Mouse (Mus musculus): ENCODE data around the gene Acvr2b. TPM values are rescaled to one million over a fixed set of nuclear protein-coding genes. Genes with fewer than 3 reads are reported as not detected.

Acvr2b gene
- polyA plus RNA-seq, 1 experiment, result 0.83 TPM

DNA sequence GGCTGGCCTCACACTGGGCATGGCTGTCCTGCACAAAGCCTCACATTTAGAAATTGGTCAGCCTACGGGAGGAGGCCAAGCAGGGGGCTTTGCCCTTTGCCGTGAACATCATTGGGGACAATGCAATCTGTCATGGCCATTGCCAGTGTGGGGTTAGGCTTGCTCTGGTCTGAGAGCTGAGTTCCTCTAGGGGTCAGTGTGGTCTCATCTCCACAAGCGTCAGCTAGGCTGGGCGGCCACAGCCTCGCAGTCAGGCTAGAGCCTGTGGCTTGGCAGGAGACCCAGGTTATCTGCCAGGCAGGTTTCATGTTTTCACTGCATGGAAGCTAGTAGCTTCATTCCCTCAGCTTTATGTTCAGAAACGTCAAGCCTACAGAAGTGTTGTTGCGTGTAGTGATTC is 63.7 kb downstream of the Acvr2b start:
- no peak overlapping the region for H3ac ChIP-seq (ENCODE audit: control insufficient read depth, insufficient read length, low read depth)
- H3K79me3 ChIP-seq (ENCODE audit: low read depth), result no peaks in the 10 kb centered on the region
- no peak overlapping the region for H3K4me3 ChIP-seq (ENCODE audit: insufficient read depth, poor library complexity, severe bottlenecking)
- no peaks in the 10 kb centered on the region for H3K79me2 ChIP-seq (ENCODE audit: control insufficient read depth, insufficient read depth)
- peaks cover 24% of the 10 kb centered on the region for H3K36me3 ChIP-seq (ENCODE audit: control insufficient read depth, insufficient read depth)
- TF ChIP-seq FOSL1 (IDR thresholded peaks at IDR 0.05; ENCODE audit: insufficient read depth, low read length, poor library complexity, severe bottlenecking) (no peak), CEBPB (IDR thresholded peaks at IDR 0.05; ENCODE audit: low read depth) (no peak), MYOD1 (IDR thresholded peaks at IDR 0.05; ENCODE audit: control insufficient read depth, insufficient read length, low read depth) (no peak), CTCF (IDR thresholded peaks at IDR 0.05; ENCODE audit: control insufficient read depth, insufficient read depth, insufficient read length) (peak; percentile 77), MYOG (IDR thresholded peaks at IDR 0.05; ENCODE audit: control insufficient read depth, extremely low read depth, insufficient read length) (no peak), USF1 (IDR thresholded peaks at IDR 0.05; ENCODE audit: low read depth) (no peak), MAX (IDR thresholded peaks at IDR 0.05) (no peak)
- H3K27me3 ChIP-seq (ENCODE audit: control insufficient read depth, insufficient read depth, insufficient read length), result no peaks in the 10 kb centered on the region

DNA sequence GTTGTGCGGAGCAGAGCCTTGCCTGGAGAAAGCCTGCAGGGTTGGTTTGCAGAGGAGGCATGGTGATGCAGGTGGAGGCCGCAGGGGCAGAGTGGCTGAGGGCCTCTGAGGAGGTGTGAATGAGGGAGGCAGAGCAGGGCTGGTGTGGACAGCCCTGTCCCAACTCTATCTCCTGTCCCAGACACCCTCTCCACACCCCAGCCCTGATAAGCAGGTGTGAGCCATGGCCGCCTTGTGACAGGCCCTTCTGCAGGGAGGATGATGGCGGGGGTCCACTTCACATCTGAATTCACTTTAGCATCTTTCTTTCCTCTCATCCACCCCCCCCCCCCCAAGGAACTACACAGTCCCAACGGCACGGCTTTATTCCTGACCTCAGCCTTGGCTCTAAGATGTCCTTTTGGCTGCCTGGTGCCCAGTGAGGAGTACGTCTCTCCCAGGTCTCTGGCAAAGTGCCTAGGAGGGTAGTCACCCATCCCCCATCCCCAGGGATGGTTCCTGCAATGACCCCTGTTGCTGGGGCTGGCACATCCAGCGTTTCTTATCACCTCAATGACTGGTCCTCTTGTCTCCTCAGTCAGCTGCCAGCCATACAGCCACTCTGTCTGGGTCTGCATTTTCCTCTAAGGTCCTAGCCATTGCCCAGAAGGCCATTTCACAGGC is 67.9 kb downstream of the Acvr2b start:
- Histone ChIP-seq H3ac (ENCODE audit: control insufficient read depth, insufficient read length, low read depth) (no peak overlapping the region), H3K79me3 (ENCODE audit: low read depth) (no peaks in the 10 kb centered on the region), H3K27me3 (ENCODE audit: control insufficient read depth, insufficient read depth, insufficient read length) (no peaks in the 10 kb centered on the region), H3K79me2 (ENCODE audit: control insufficient read depth, insufficient read depth) (no peaks in the 10 kb centered on the region), H3K4me3 (ENCODE audit: insufficient read depth, poor library complexity, severe bottlenecking) (no peak overlapping the region), H3K36me3 (ENCODE audit: control insufficient read depth, insufficient read depth) (peaks cover 4% of the 10 kb centered on the region)
- TF ChIP-seq USF1 (IDR thresholded peaks at IDR 0.05; ENCODE audit: low read depth) (no peak), MAX (IDR thresholded peaks at IDR 0.05) (no peak), CEBPB (IDR thresholded peaks at IDR 0.05; ENCODE audit: low read depth) (no peak), MYOG (IDR thresholded peaks at IDR 0.05; ENCODE audit: control insufficient read depth, extremely low read depth, insufficient read length) (no peak), MYOD1 (IDR thresholded peaks at IDR 0.05; ENCODE audit: control insufficient read depth, insufficient read length, low read depth) (no peak), FOSL1 (IDR thresholded peaks at IDR 0.05; ENCODE audit: insufficient read depth, low read length, poor library complexity, severe bottlenecking) (no peak), CTCF (IDR thresholded peaks at IDR 0.05; ENCODE audit: control insufficient read depth, insufficient read depth, insufficient read length) (no peak)

- Histone ChIP-seq H3K79me2 (ENCODE audit: control insufficient read depth, insufficient read depth) (no peaks in the 10 kb centered on the region), H3K36me3 (ENCODE audit: control insufficient read depth, insufficient read depth) (no peaks in the 10 kb centered on the region), H3K4me3 (ENCODE audit: insufficient read depth, poor library complexity, severe bottlenecking) (no peak overlapping the region), H3ac (ENCODE audit: control insufficient read depth, insufficient read length, low read depth) (no peak overlapping the region), H3K79me3 (ENCODE audit: low read depth) (no peaks in the 10 kb centered on the region), H3K27me3 (ENCODE audit: control insufficient read depth, insufficient read depth, insufficient read length) (no peaks in the 10 kb centered on the region)
- TF ChIP-seq MYOG (IDR thresholded peaks at IDR 0.05; ENCODE audit: control insufficient read depth, extremely low read depth, insufficient read length), result no peak
- no peak for TF ChIP-seq CEBPB (IDR thresholded peaks at IDR 0.05; ENCODE audit: low read depth)
- no peak for TF ChIP-seq CTCF (IDR thresholded peaks at IDR 0.05; ENCODE audit: control insufficient read depth, insufficient read depth, insufficient read length)
- TF ChIP-seq FOSL1 (IDR thresholded peaks at IDR 0.05; ENCODE audit: insufficient read depth, low read length, poor library complexity, severe bottlenecking), result no peak
- no peak for TF ChIP-seq MAX (IDR thresholded peaks at IDR 0.05)
- TF ChIP-seq USF1 (IDR thresholded peaks at IDR 0.05; ENCODE audit: low read depth), result no peak
- TF ChIP-seq MYOD1 (IDR thresholded peaks at IDR 0.05; ENCODE audit: control insufficient read depth, insufficient read length, low read depth), result no peak
Observed at GRCm38 (mm10) chr9:119472412-119472918, 70.5 kb downstream of the Acvr2b start.

DNA sequence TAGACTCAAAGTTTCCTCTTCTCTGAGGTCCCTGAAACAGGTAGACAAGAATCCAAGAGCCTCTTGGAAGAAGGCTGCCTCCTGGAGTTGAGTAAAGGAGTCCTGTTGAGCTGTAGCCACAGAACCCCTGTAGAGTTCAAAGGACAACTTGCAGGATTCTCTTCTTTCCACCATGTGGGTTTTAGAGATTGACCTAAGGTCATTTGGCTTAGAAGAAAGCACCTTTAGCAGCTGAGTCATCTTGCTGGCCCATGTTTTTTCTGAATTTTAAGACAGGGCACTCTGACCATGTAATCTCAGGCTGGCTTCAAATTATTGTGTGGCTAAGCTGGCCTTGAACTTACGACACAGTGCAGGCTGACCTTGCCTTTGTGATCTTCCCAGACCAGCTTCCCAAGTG is 71.1 kb downstream of the Acvr2b start:
- TF ChIP-seq CEBPB (IDR thresholded peaks at IDR 0.05; ENCODE audit: low read depth) (no peak), MYOD1 (IDR thresholded peaks at IDR 0.05; ENCODE audit: control insufficient read depth, insufficient read length, low read depth) (no peak), FOSL1 (IDR thresholded peaks at IDR 0.05; ENCODE audit: insufficient read depth, low read length, poor library complexity, severe bottlenecking) (no peak), USF1 (IDR thresholded peaks at IDR 0.05; ENCODE audit: low read depth) (no peak), MYOG (IDR thresholded peaks at IDR 0.05; ENCODE audit: control insufficient read depth, extremely low read depth, insufficient read length) (no peak)
- Histone ChIP-seq H3ac (ENCODE audit: control insufficient read depth, insufficient read length, low read depth) (no peak overlapping the region), H3K4me3 (ENCODE audit: insufficient read depth, poor library complexity, severe bottlenecking) (no peak overlapping the region), H3K27me3 (ENCODE audit: control insufficient read depth, insufficient read depth, insufficient read length) (no peaks in the 10 kb centered on the region), H3K79me2 (ENCODE audit: control insufficient read depth, insufficient read depth) (no peaks in the 10 kb centered on the region), H3K79me3 (ENCODE audit: low read depth) (no peaks in the 10 kb centered on the region), H3K36me3 (ENCODE audit: control insufficient read depth, insufficient read depth) (no peaks in the 10 kb centered on the region)

- H3K4me3 ChIP-seq (ENCODE audit: insufficient read depth, poor library complexity, severe bottlenecking), result no peak overlapping the region
- H3K27me3 ChIP-seq (ENCODE audit: control insufficient read depth, insufficient read depth, insufficient read length), result no peaks in the 10 kb centered on the region
- no peak overlapping the region for H3ac ChIP-seq (ENCODE audit: control insufficient read depth, insufficient read length, low read depth)
- no peaks in the 10 kb centered on the region for H3K79me3 ChIP-seq (ENCODE audit: low read depth)
- peak; percentile 77 for TF ChIP-seq MAX (IDR thresholded peaks at IDR 0.05)
- peak; percentile 92 for TF ChIP-seq CEBPB (IDR thresholded peaks at IDR 0.05; ENCODE audit: low read depth)
- TF ChIP-seq MYOG (IDR thresholded peaks at IDR 0.05; ENCODE audit: control insufficient read depth, extremely low read depth, insufficient read length), result no peak
- H3K36me3 ChIP-seq (ENCODE audit: control insufficient read depth, insufficient read depth), result no peaks in the 10 kb centered on the region
- H3K79me2 ChIP-seq (ENCODE audit: control insufficient read depth, insufficient read depth), result no peaks in the 10 kb centered on the region
Observed at GRCm38 (mm10) chr9:119473608-119474164, 71.8 kb downstream of the Acvr2b start.

Data from C2C12 (cell line).